Mouse (Mus musculus) cerebellum, adult 2 months (tissue): ENCODE measurements around the gene 2210407C18Rik.

Experiments used
- CTCF ChIP-seq: fragments of 200-500 bp; IDR thresholded peaks from 2 replicates; pipeline ENCODE4 v1.5.1; 2011; ENCODE audit warnings: low read depth, mild to moderate bottlenecking, control low read depth, low read length, moderate library complexity, borderline replicate concordance; ENCODE audit not compliant: insufficient read depth
- POLR2A ChIP-seq: fragments of 200-500 bp; IDR thresholded peaks from 2 replicates; pipeline ENCODE4 v1.6.1; 2011; ENCODE audit warnings: low read length, control low read depth, borderline replicate concordance; ENCODE audit not compliant: insufficient read depth

GRCm38 (mm10) chr11:58594814-58595213, 21.1 kb downstream of the 2210407C18Rik start, which contains the start of gene Olfr324:
- TF ChIP-seq CTCF (no peak), POLR2A (no peak)
